Mouse (Mus musculus) MEL (cell line): Measurements from ENCODE around the gene Dnajb5. TPM values are rescaled to one million over a fixed set of nuclear protein-coding genes. Genes with fewer than 3 reads are reported as not detected.

ENCODE experiments used
- DNase-seq: peaks from one replicate; pipeline ENCODE4 v3.0.0; 2011; ENCODE audit warnings: low read depth, low spot score
- H3K27ac ChIP-seq: 2 replicates; pipeline ENCODE4 v1.5.1; 2012; ENCODE audit warnings: low read depth, mild to moderate bottlenecking, control low read depth, low read length, moderate library complexity; ENCODE audit not compliant: control insufficient read depth
- H3K27me3 ChIP-seq, 2 experiments: fragments of 150-350 bp in 1 of 2; sonication (generic) in 1 of 2; 2 replicates each; pipeline ENCODE4 v1.6.1; 2012; ENCODE audit warnings: low read length in 2 of 2, mild to moderate bottlenecking in 2 of 2, improper control_type of control experiment in 1 of 2, moderate library complexity in 1 of 2; ENCODE audit not compliant: insufficient read depth in 2 of 2, control insufficient read depth in 1 of 2
- H3K36me3 ChIP-seq, 2 experiments: 2 replicates each; pipeline ENCODE4 v1.6.1; 2012 to 2014; ENCODE audit warnings: low read length in 2 of 2, improper control_type of control experiment in 1 of 2, inconsistent platforms in 1 of 2, mild to moderate bottlenecking in 1 of 2; ENCODE audit not compliant: insufficient read depth in 2 of 2, control insufficient read depth in 1 of 2
- H3K4me1 ChIP-seq, 2 experiments: fragments of 150-350 bp in 1 of 2; sonication (generic) in 1 of 2; 2 replicates each; pipeline ENCODE4 v1.6.1; 2012; ENCODE audit warnings: low read length in 2 of 2, improper control_type of control experiment in 1 of 2, mild to moderate bottlenecking in 1 of 2; ENCODE audit not compliant: insufficient read depth in 2 of 2, control insufficient read depth in 1 of 2
- H3K4me3 ChIP-seq, 2 experiments: fragments of 150-350 bp in 1 of 2; sonication (generic) in 1 of 2; 2 replicates each; pipeline ENCODE4 v1.5.1; 2012; ENCODE audit warnings: low read depth in 2 of 2, low read length in 2 of 2, mild to moderate bottlenecking in 2 of 2, moderate library complexity in 2 of 2, control low read depth in 1 of 2, improper control_type of control experiment in 1 of 2; ENCODE audit not compliant: control insufficient read depth in 1 of 2, insufficient read depth in 1 of 2
- H3K79me2 ChIP-seq: 2 replicates; pipeline ENCODE4 v1.6.1; 2012; ENCODE audit warnings: mild to moderate bottlenecking, low read length, moderate library complexity; ENCODE audit not compliant: control insufficient read depth, poor library complexity, insufficient read depth
- H3K9ac ChIP-seq: 2 replicates; pipeline ENCODE4 v1.6.1; 2012; ENCODE audit warnings: low read depth, mild to moderate bottlenecking, control low read depth, low read length, moderate library complexity; ENCODE audit not compliant: control insufficient read depth, poor library complexity, severe bottlenecking
- H3K9me3 ChIP-seq: fragments of 150-350 bp; sonication (generic); replicated peaks from 2 replicates; pipeline ENCODE4 v1.6.1; 2012; ENCODE audit warnings: mild to moderate bottlenecking, low read length, improper control_type of control experiment, moderate library complexity; ENCODE audit not compliant: insufficient read depth
- CHD2 ChIP-seq: IDR thresholded peaks from 2 replicates; pipeline ENCODE4 v1.6.1; 2011; ENCODE audit warnings: low read length, improper control_type of control experiment
- E2F4 ChIP-seq: IDR thresholded peaks from 2 replicates; pipeline ENCODE4 v1.6.1; 2011; ENCODE audit warnings: low read depth, low read length, improper control_type of control experiment, borderline replicate concordance
- ELF1 ChIP-seq: IDR thresholded peaks from 2 replicates; pipeline ENCODE4 v1.6.1; 2014; ENCODE audit warnings: low read depth, mild to moderate bottlenecking, inconsistent platforms, low read length, improper control_type of control experiment, moderate library complexity
- EP300 ChIP-seq, 2 experiments: IDR thresholded peaks; 2 replicates each; pipeline ENCODE4 v1.6.1; 2011; ENCODE audit warnings: improper control_type of control experiment in 2 of 2, low read length in 2 of 2, low read depth in 1 of 2, mild to moderate bottlenecking in 1 of 2
- HCFC1 ChIP-seq: IDR thresholded peaks from 2 replicates; pipeline ENCODE4 v1.6.1; 2012; ENCODE audit warnings: low read depth, mild to moderate bottlenecking, inconsistent platforms, low read length, improper control_type of control experiment, moderate library complexity
- JUND ChIP-seq: IDR thresholded peaks from 2 replicates; pipeline ENCODE4 v1.6.1; 2011; ENCODE audit warnings: low read depth, mild to moderate bottlenecking, improper control_type of control experiment, low read length
- MYB ChIP-seq: IDR thresholded peaks from 2 replicates; pipeline ENCODE4 v1.6.1; 2011; ENCODE audit warnings: mild to moderate bottlenecking, low read depth, low read length, improper control_type of control experiment
- MYC ChIP-seq: IDR thresholded peaks from 2 replicates; pipeline ENCODE4 v1.6.1; 2011; ENCODE audit warnings: low read depth, mild to moderate bottlenecking, low read length, improper control_type of control experiment, moderate library complexity
- NRF1 ChIP-seq: IDR thresholded peaks from 2 replicates; pipeline ENCODE4 v1.6.1; 2014; ENCODE audit warnings: low read depth, mild to moderate bottlenecking, inconsistent platforms, low read length, improper control_type of control experiment, moderate library complexity; ENCODE audit not compliant: poor library complexity, insufficient read depth, severe bottlenecking
- POLR2A ChIP-seq, 2 experiments: IDR thresholded peaks; 2 replicates each; pipeline ENCODE4 v1.6.1; 2011 to 2012; ENCODE audit warnings: low read length in 2 of 2, mild to moderate bottlenecking in 2 of 2, control low read depth in 1 of 2, improper control_type of control experiment in 1 of 2, low read depth in 1 of 2, moderate library complexity in 1 of 2; ENCODE audit not compliant: control insufficient read depth in 1 of 2, insufficient read depth in 1 of 2, poor library complexity in 1 of 2
- POLR2AphosphoS2 ChIP-seq: IDR thresholded peaks from 2 replicates; pipeline ENCODE4 v1.6.1; 2011; ENCODE audit warnings: low read length, improper control_type of control experiment
- POLR2AphosphoS5 ChIP-seq: IDR thresholded peaks from 2 replicates; pipeline ENCODE4 v1.6.1; 2012; ENCODE audit warnings: low read depth, borderline replicate concordance, mild to moderate bottlenecking, inconsistent platforms, low read length, moderate library complexity, mixed read lengths
- RAD21 ChIP-seq: IDR thresholded peaks from 2 replicates; pipeline ENCODE4 v1.6.1; 2011; ENCODE audit warnings: mild to moderate bottlenecking, low read depth, low read length, improper control_type of control experiment
- RCOR1 ChIP-seq: IDR thresholded peaks from 2 replicates; pipeline ENCODE4 v1.6.1; 2012; ENCODE audit warnings: low read depth, mild to moderate bottlenecking, inconsistent platforms, low read length, improper control_type of control experiment
- SIN3A ChIP-seq: IDR thresholded peaks from 2 replicates; pipeline ENCODE4 v1.6.1; 2012; ENCODE audit warnings: low read length, improper control_type of control experiment, inconsistent platforms
- SMC3 ChIP-seq: IDR thresholded peaks from 2 replicates; pipeline ENCODE4 v1.6.1; 2011; ENCODE audit warnings: low read depth, low read length, improper control_type of control experiment
- TBP ChIP-seq: IDR thresholded peaks from 2 replicates; pipeline ENCODE4 v1.8.0; 2011; ENCODE audit warnings: low read depth, low read length, improper control_type of control experiment
- TCF12 ChIP-seq: IDR thresholded peaks from 2 replicates; pipeline ENCODE4 v1.6.1; 2014; ENCODE audit warnings: low read depth, mild to moderate bottlenecking, inconsistent platforms, low read length, improper control_type of control experiment, moderate library complexity
- UBTF ChIP-seq: IDR thresholded peaks from 2 replicates; pipeline ENCODE4 v1.6.1; 2012; ENCODE audit warnings: low read depth, mild to moderate bottlenecking, inconsistent platforms, low read length, improper control_type of control experiment, moderate library complexity, borderline replicate concordance; ENCODE audit not compliant: insufficient read depth
- ZKSCAN1 ChIP-seq: IDR thresholded peaks from 2 replicates; pipeline ENCODE4 v1.6.1; 2012; ENCODE audit warnings: low read depth, mild to moderate bottlenecking, inconsistent platforms, low read length, improper control_type of control experiment, moderate library complexity
- ZNF384 ChIP-seq: IDR thresholded peaks from 2 replicates; pipeline ENCODE4 v1.6.1; 2012; ENCODE audit warnings: low read depth, mild to moderate bottlenecking, inconsistent platforms, low read length, improper control_type of control experiment
- polyA plus RNA-seq, 2 experiments: library from polyadenylated mRNA; stranded (reverse) in 1 of 2; unstranded in 1 of 2; fragments of >175 nt in 1 of 2; fragments of >200 nt in 1 of 2; gene quantifications; 2 replicates each; pipeline versions ENCODE4 v1.2.1 to v1.2.4; 2012; ENCODE audit warnings: low replicate concordance in 2 of 2, low read depth in 1 of 2; ENCODE audit not compliant: insufficient read length in 2 of 2, insufficient read depth in 1 of 2, missing spikeins in 1 of 2
- total RNA-seq: library from RNA; depleted of rRNA; stranded (reverse); fragments of 300-350 nt; gene quantifications from 2 replicates; pipeline ENCODE4 v1.2.3, GENCODE M21; 2012

Dnajb5 gene
- total and polyA plus RNA-seq, 3 experiments, result 0.73 to 1.8 TPM; not detected in 1

GRCm38 (mm10) chr4:43001272-43001671, 51.7 kb downstream of the Dnajb5 start:
- TF ChIP-seq ZKSCAN1, result no peak
- TF ChIP-seq RCOR1, result no peak
- TF ChIP-seq TCF12, result no peak
- no peak for TF ChIP-seq SIN3A
- TF ChIP-seq JUND, result no peak
- no peak for TF ChIP-seq NRF1
- no peak for TF ChIP-seq HCFC1
- TF ChIP-seq POLR2AphosphoS5, result no peak
- TF ChIP-seq CHD2, result no peak
- no peak for TF ChIP-seq E2F4
- TF ChIP-seq ELF1, result no peak
- TF ChIP-seq UBTF, result no peak
- no peak for TF ChIP-seq TBP
- no peak for TF ChIP-seq EP300 (IDR thresholded peaks at IDR 0.05; ENCODE audit: low read depth in 1 of 2, low read length in 2 of 2)
- TF ChIP-seq POLR2A (IDR thresholded peaks at IDR 0.05; ENCODE audit: control insufficient read depth in 1 of 2, insufficient read depth in 1 of 2, low read depth in 1 of 2, low read length in 2 of 2, poor library complexity in 1 of 2), result no peak
- Histone ChIP-seq H3K36me3 (peaks cover 7 to 25% of the 10 kb centered on the region in 2 experiments), H3K27me3 (no peaks in the 10 kb centered on the region), H3K9ac (no peak overlapping the region; the same call in 1 of the 2 replicates), H3K4me3 (no peak overlapping the region; a peak in 1 of 4 replicates), H3K27ac (no peak overlapping the region), H3K4me1 (peaks cover 3 to 13% of the 10 kb centered on the region in 2 experiments; a peak in 3 of 4 replicates), H3K9me3 (no peaks in the 10 kb centered on the region), H3K79me2 (peaks cover 32% of the 10 kb centered on the region)
- DNase-seq, result no peak

- Histone ChIP-seq H3K4me1 (peaks cover 3 to 10% of the 10 kb centered on the region in 2 experiments; a peak in 3 of 4 replicates), H3K27me3 (no peaks in the 10 kb centered on the region), H3K27ac (no peak overlapping the region), H3K9me3 (no peaks in the 10 kb centered on the region), H3K79me2 (peaks cover 20% of the 10 kb centered on the region)
- no peak for DNase-seq
- TF ChIP-seq ELF1, result no peak
- TF ChIP-seq HCFC1, result no peak
- TF ChIP-seq ZKSCAN1, result no peak
- TF ChIP-seq MYB, result no peak
- no peak for TF ChIP-seq RAD21
- no peak for TF ChIP-seq ZNF384
- no peak for TF ChIP-seq SMC3
- no peak for TF ChIP-seq MYC
- no peak for TF ChIP-seq POLR2AphosphoS2
- no peak for TF ChIP-seq EP300 (IDR thresholded peaks at IDR 0.05; ENCODE audit: low read depth in 1 of 2, low read length in 2 of 2)
- TF ChIP-seq TBP, result no peak
- no peak for TF ChIP-seq JUND
- TF ChIP-seq, all 39 proteins: peak for 0
- Histone ChIP-seq H3K9ac (no peak overlapping the region), H3K36me3 (peaks cover 2 to 15% of the 10 kb centered on the region in 2 experiments; a peak in 2 of 4 replicates), H3K4me3 (no peak overlapping the region)
Measured at GRCm38 (mm10) chr4:43002756-43003439, 53.3 kb downstream of the Dnajb5 start.
